Mouse (Mus musculus) midbrain, embryonic 15.5 days (tissue): ENCODE data around the gene Lrch2. TPM values are rescaled to one million over a fixed set of nuclear protein-coding genes. Genes with fewer than 3 reads are reported as not detected.

Experiments used
- ATAC-seq: fragments of 200-750 bp; cut with Nextera tagmentation; replicated peaks from 2 replicates; pipeline ENCODE4 v1.8.0; 2017; ENCODE audit warnings: moderate TSS enrichment
- H3K27ac ChIP-seq: fragments of 300-500 bp; sonication (generic); 2 replicates; pipeline ENCODE4 v1.5.1; 2015; ENCODE audit warnings: mild to moderate bottlenecking, inconsistent platforms
- H3K27me3 ChIP-seq: fragments of 300-500 bp; sonication (generic); replicated peaks from 2 replicates; pipeline ENCODE4 v1.6.1; 2015; ENCODE audit warnings: inconsistent platforms
- H3K36me3 ChIP-seq: fragments of 300-500 bp; sonication (generic); replicated peaks from 2 replicates; pipeline ENCODE4 v1.6.1; 2015; ENCODE audit warnings: inconsistent platforms
- H3K4me1 ChIP-seq: fragments of 300-500 bp; sonication (generic); 2 replicates; pipeline ENCODE4 v1.6.1; 2015; ENCODE audit warnings: inconsistent platforms
- H3K4me2 ChIP-seq: fragments of 300-500 bp; sonication (generic); 2 replicates; pipeline ENCODE4 v1.6.1; 2015; ENCODE audit warnings: inconsistent platforms, mild to moderate bottlenecking, moderate library complexity
- H3K4me3 ChIP-seq: fragments of 300-500 bp; sonication (generic); 2 replicates; pipeline ENCODE4 v1.5.1; 2015; ENCODE audit warnings: mild to moderate bottlenecking, inconsistent platforms
- H3K9ac ChIP-seq: fragments of 300-500 bp; sonication (generic); 2 replicates; pipeline ENCODE4 v1.6.1; 2015; ENCODE audit warnings: mild to moderate bottlenecking, inconsistent platforms
- H3K9me3 ChIP-seq: fragments of 300-500 bp; sonication (generic); 2 replicates; pipeline ENCODE4 v1.6.1; 2016; ENCODE audit warnings: inconsistent platforms
- WGBS: fragments of 180-500 bp; shearing (Covaris S2); methylation state at CpG from one replicate; pipeline ENCODE4 v1.1.7; 2015; ENCODE audit warnings: mixed read lengths; 5-methylcytosine and 5-hydroxymethylcytosine counted together
- polyA plus RNA-seq: library from polyadenylated mRNA; unstranded; fragments of >200 nt; fragmentation: Nextera tagmentation; extraction: Ambion mirVana; gene quantifications from 2 replicates; pipeline ENCODE4 v1.2.1, GENCODE M21; 2015

Lrch2 gene
- polyA plus RNA-seq, 1 experiment from 2014 or later = 10.6 TPM

DNA sequence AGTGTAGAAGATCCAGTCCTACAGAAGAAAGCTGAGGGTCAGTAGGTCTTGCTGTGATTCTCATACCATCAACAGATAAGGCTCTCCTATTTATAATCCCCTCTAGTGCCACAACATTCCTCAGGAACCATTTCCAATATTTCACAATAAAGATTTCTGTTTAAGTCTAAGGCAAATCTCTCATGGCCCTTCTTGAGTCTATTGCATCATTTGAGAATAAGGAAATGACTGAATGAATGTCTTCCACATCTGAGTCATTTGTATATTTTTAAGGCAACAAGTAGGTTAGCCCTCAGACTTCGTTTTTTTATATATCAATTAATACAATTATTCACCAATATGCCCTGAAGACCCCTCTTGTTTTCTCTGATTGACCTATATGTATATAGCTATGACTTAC, 124.8 kb downstream of the Lrch2 start, which contains the start of gene Il13ra2:
Gene Il13ra2 (minus strand): TSS at position 64 of the 400 bp plus-strand sequence.
- Histone ChIP-seq H3K4me3 (no peak within 1 kb of the TSS), H3K4me1 (no peaks in the 10 kb centered on the region), H3K9ac (no peak within 1 kb of the TSS), H3K27ac (no peak within 1 kb of the TSS), H3K36me3 (no peaks in the 10 kb centered on the region), H3K4me2 (no peak within 1 kb of the TSS), H3K9me3 (no peaks in the 10 kb centered on the region), H3K27me3 (no peaks in the 10 kb centered on the region)
- ATAC-seq = no peak
- WGBS = 53% methylated on average over 1 of the region's 1 CpGs

Other genes with a start within 250 kb of the Lrch2 start
- 0.10 and 0.36 TPM in 2 replicates for gene Il13ra2, start 124.9 kb downstream of the Lrch2 start, polyA plus RNA-seq
- gene Vmn1r239-ps, start 100.4 kb downstream of the Lrch2 start, polyA plus RNA-seq = not detected in 2 replicates
- gene Gm15128, start 211.9 kb upstream of the Lrch2 start, polyA plus RNA-seq = not detected in 2 replicates